Mouse (Mus musculus): Measurements from ENCODE around the gene Olfr52. TPM values are rescaled to one million over a fixed set of nuclear protein-coding genes. Genes with fewer than 3 reads are reported as not detected.
"Not testable (repeated sequence)": the region's sequence is repeated elsewhere in the genome, so short reads cannot be mapped to it uniquely, and the experiment has no call there.

Olfr52 gene
- polyA plus RNA-seq (2012; rRNA removed): not detected in 2 replicates

DNA sequence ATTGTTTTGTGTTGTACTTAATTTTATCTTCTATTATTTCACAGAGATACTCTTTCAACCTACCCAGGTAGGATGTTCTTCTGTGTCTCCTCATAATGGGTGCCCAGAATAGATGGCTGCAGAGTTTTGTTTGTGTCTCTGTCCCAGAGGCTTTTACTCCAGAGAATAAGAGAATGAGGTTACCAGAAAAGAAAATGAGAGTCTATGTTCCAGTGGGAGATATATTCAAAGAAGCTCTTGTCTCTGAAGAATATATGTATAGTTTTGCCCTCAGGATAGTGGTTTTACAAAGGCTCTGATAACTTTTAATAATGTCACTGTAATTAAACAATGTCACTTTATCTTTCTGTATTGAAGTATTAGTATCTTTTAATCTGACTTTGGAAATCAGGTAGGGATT lies at the start of gene Olfr52:
Gene Olfr52, minus strand, starts transcription at position 101 of the 400 bp plus-strand sequence.
- no peak for DNase-seq (ENCODE audit: low spot score)

DNA sequence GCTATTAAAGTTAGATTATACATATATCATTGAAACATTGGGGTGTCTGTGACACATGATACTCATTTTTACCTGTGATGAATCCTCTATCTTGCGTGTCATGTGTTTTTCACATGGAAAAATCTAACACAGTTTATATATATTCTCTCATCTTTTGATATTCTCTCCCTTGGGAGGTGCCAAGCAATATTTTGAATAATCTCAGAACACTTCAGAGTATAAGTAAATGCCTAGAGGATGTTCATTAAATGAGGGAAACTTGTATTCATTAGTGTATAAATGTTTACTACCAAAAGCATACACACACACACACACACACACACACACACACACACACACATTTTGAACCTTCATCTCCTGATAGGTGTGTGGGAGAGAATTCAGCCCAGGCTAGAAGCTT lies 45.8 kb upstream of the Olfr52 start, which contains the start of gene Olfr1047:
Gene Olfr1047, minus strand, starts transcription at position 101 of the 400 bp plus-strand sequence.
- no peak for DNase-seq (ENCODE audit: low spot score)

DNA sequence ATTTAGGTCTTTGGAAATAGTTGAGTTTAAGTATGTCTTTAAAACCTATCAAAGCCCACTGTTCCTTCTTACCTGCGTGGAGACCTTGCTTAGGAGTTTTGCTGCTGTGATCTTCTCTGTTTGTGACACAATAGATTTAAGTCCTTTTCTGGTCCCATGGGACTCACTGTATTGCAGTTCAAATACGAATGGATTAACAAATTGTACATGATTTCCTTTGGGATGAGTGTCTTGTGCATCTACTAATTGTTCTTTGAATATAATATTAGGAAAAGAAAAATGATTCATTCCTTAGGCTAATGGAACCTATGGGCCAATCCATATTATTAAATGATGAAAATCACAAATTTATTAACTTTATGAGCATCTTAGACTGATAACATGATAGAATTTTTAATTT lies 33.7 kb upstream of the Olfr52 start, which contains the start of gene Olfr1046:
Gene Olfr1046, minus strand, starts transcription at position 101 of the 400 bp plus-strand sequence.
- no peak for DNase-seq (ENCODE audit: low spot score)

DNA sequence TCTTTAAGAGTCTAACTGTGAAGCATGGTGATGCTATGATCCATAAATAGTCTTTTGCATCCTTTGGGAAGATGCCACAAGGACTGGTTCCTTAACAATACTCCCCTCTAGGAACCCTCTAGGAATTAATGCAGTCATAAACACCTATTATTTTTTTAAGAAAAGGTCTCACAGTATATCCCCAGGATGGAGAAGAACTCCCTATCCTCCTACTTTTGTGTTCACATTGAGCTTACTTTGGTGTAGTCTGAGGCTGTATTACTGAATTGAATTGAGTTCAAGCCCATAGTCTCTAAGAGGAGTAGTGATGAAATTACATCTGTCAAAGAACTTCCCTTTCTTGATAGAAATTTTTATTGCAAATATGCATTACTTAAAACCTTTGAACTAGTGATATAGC lies 17.4 kb upstream of the Olfr52 start, which contains the start of gene Olfr1045:
Gene Olfr1045, minus strand, starts transcription at position 101 of the 400 bp plus-strand sequence.
- no peak for DNase-seq (ENCODE audit: low spot score)

DNA sequence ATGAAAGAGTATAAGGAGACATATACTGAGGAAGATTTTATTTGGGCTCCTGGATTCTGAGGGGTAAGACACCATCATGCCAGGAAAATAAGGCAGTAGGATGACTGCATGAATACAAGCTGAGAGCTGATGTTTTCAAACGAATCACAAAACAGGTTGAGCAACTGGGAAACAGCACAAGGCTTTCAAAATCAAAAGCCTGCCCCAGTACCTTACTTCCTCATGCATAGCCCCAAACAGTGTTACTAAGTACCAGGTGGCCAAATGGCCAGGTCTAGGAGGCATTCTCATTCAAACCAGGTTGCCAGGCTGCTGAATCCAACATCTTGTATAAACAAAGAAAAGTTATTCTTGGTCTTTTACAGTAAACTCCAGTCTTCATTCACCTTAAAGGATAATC lies 10.4 kb upstream of the Olfr52 start:
- no peak for DNase-seq (ENCODE audit: low spot score)

DNA sequence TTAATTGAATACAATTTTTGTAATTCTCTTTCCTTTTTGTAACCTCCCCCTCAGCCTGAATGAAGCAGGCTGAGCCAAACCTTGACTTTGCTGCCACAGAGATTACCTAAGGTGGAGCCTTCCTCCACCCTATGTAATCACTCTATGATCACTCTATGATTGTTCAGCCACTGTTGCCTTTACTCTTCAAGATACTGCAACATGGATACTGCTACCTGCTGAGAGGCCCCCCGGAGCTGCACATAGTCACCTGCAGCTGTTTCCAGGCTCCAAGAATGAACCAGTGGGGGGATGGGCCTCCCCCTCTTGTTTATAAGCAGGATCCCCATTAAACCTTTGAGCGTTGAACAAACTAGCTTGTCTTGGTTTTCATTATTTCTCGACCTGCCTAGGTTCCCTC lies 5.5 kb downstream of the Olfr52 start:
- DNase-seq (ENCODE audit: low spot score): no peak

DNA sequence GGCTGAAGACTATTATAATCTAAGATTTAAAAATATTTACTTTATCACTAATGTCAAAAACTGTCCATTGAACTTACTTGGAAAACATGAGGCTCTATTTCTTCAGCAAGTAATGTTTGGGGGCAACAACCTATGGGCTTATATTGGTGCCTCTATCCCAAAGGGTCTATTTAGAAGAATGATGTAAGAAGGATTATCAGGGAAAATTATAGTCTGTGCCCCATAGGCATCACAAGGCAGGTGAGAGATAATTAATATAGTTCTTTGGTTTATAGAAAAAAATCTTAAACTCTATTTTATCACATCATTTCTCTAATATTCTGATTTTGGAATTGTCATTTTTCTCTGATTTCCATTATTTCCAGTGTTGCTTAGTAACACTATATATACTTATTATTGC lies 7.8 kb downstream of the Olfr52 start, which contains the start of gene Olfr1044:
Gene Olfr1044, minus strand, starts transcription at position 101 of the 400 bp plus-strand sequence.
- DNase-seq (ENCODE audit: low spot score): no peak

DNA sequence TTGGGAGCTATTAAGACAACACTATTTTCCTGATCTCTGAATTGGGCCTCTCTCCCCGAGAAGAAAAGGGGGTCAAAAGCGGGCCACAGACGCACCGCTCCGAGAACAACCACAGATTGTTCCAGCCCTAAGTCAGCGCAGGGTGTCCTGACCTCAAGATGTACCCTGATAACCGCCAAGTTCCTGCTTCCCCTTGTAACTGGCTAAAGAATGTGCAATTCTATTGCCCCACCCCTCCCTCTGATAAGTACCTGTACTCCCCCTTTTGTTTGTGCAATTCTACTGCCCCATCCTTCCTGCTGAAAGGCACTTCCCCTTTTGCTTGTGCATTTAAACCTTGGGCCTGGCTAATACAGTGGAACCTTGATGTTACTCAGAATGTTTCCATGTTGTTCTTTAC lies 10.1 kb downstream of the Olfr52 start:
- not testable (repeated sequence) for DNase-seq (ENCODE audit: low spot score)

DNA sequence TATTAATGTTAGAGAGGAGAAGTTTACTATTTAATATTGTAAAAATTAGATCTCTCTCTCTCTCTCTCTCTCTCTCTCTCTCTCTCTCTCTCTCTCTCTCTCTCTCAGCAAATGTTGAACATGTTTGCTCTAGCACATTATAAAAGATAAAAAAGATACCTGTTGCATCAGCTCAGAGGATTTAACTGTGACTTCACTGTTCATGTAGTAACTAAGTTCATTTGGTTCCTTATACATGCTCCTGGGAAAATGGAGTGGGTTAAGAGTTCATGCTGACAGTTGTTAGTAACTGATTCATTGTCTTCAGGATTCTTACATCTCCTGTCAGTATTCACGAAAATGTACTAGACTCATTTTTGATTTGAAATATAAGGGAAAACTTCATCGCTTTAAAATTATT lies 18.1 kb downstream of the Olfr52 start, which contains the start of gene Olfr1043:
Gene Olfr1043, minus strand, starts transcription at position 101 of the 400 bp plus-strand sequence.
- no peak for DNase-seq (ENCODE audit: low spot score)

DNA sequence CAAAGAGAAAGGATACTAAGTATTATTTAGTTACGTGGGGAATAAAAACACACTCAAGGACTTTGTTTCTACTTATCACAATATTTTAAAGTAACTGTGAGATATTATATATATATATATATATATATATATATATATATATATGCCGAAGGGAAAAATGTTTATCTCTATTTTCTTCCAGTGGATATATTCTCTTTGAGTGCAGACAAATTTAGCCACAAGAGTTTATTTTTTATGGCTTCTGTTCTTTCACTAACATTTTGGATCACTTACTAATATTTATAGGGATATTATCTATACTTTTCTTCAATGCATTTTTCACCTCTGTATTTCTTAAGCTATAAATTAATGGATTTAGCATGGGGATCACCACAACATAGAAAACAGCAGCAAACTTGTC lies 23.7 kb downstream of the Olfr52 start, which contains the start of gene Olfr1042:
Gene Olfr1042, minus strand, starts transcription at position 101 of the 400 bp plus-strand sequence.
- DNase-seq (ENCODE audit: low spot score): no peak

DNA sequence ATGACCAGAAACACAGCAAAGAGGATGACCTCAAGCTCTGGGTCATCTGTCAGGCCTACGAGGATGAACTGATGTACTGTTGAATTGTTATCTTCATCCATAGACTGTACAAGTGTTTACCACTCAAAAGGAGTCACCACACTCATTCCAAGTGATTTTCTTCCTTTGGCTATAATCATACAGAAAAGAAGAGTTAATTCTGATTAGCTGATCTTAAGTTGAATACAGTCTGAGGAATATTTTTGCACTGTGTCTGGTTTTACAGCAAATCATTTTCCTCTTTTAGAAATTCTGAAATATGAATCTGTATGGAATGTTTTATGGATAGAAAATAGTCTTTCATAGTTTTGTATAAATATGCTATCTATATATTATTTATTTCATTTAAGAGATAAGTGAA lies 38.9 kb downstream of the Olfr52 start, which contains the start of gene Olfr1040:
Gene Olfr1040, minus strand, starts transcription at position 101 of the 400 bp plus-strand sequence.
- no peak for DNase-seq (ENCODE audit: low spot score)

DNA sequence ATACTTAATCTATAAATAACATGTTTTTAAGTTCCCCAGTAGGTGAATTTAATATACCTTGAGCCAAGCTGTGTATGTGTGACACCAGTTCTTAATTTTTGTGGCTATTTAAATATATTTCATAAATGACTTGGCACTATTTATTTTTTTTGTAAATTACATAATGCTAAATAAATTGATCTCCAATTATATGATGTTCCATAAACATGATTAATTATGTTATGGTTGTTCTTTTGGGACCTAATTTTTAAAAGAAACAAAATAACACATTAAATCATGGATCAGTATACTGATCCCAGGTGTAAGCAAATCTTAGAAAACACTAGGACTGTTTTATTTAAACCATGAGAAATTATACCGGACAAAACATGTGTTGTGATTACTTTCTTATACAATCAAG lies 49.7 kb downstream of the Olfr52 start, which contains the start of gene Olfr1039:
Gene Olfr1039, minus strand, starts transcription at position 101 of the 400 bp plus-strand sequence.
- DNase-seq (ENCODE audit: low spot score): no peak

Other genes starting within 250 kb of the Olfr52 start
- gene Olfr1028, start 235.2 kb downstream of the Olfr52 start, polyA plus RNA-seq (2012; rRNA removed): not detected in 2 replicates
- 0.04 TPM in 1 of 2 replicates, not detected in the other for gene Olfr1029, start 211.8 kb downstream of the Olfr52 start, polyA plus RNA-seq (2012; rRNA removed)
- gene Olfr1030, start 206.4 kb downstream of the Olfr52 start, polyA plus RNA-seq (2012; rRNA removed): not detected in 2 replicates
- gene Olfr1031, start 195.4 kb downstream of the Olfr52 start, polyA plus RNA-seq (2012; rRNA removed): not detected in 2 replicates
- gene Olfr1032, start 180.1 kb downstream of the Olfr52 start, polyA plus RNA-seq (2012; rRNA removed): not detected in 2 replicates
- gene Olfr1033, start 165.1 kb downstream of the Olfr52 start, polyA plus RNA-seq (2012; rRNA removed): 3.9 and 4.5 TPM in 2 replicates
- gene Olfr1034, start 139.8 kb downstream of the Olfr52 start, polyA plus RNA-seq (2012; rRNA removed): 0.68 and 0.85 TPM in 2 replicates
- gene Olfr1036, start 111.7 kb downstream of the Olfr52 start, polyA plus RNA-seq (2012; rRNA removed): not detected in 2 replicates
- gene Olfr1037, start 98.3 kb downstream of the Olfr52 start, polyA plus RNA-seq (2012; rRNA removed): not detected in 2 replicates
- not detected in 2 replicates for gene Olfr1039, start 49.8 kb downstream of the Olfr52 start, polyA plus RNA-seq (2012; rRNA removed)
- not detected in 2 replicates for gene Olfr1040, start 39.0 kb downstream of the Olfr52 start, polyA plus RNA-seq (2012; rRNA removed)
- gene Olfr1042, start 23.8 kb downstream of the Olfr52 start, polyA plus RNA-seq (2012; rRNA removed): not detected in 2 replicates
- gene Olfr1043, start 18.2 kb downstream of the Olfr52 start, polyA plus RNA-seq (2012; rRNA removed): not detected in 2 replicates
- not detected in 2 replicates for gene Olfr1044, start 7.9 kb downstream of the Olfr52 start, polyA plus RNA-seq (2012; rRNA removed)
- not detected in 2 replicates for gene Olfr1045, start 17.3 kb upstream of the Olfr52 start, polyA plus RNA-seq (2012; rRNA removed)
- not detected in 2 replicates for gene Olfr1046, start 33.6 kb upstream of the Olfr52 start, polyA plus RNA-seq (2012; rRNA removed)
- not detected in 2 replicates for gene Olfr1047, start 45.7 kb upstream of the Olfr52 start, polyA plus RNA-seq (2012; rRNA removed)
- not detected in 2 replicates for gene Olfr1048, start 54.6 kb upstream of the Olfr52 start, polyA plus RNA-seq (2012; rRNA removed)
- not detected in 2 replicates for gene Olfr1049, start 72.6 kb upstream of the Olfr52 start, polyA plus RNA-seq (2012; rRNA removed)
- gene Olfr1051, start 93.4 kb upstream of the Olfr52 start, polyA plus RNA-seq (2012; rRNA removed): not detected in 2 replicates
- gene Olfr1052, start 106.8 kb upstream of the Olfr52 start, polyA plus RNA-seq (2012; rRNA removed): not detected in 2 replicates
- gene Olfr1053, start 129.6 kb upstream of the Olfr52 start, polyA plus RNA-seq (2012; rRNA removed): not detected in 2 replicates
- not detected in 2 replicates for gene Olfr1054, start 149.8 kb upstream of the Olfr52 start, polyA plus RNA-seq (2012; rRNA removed)
- gene Olfr1055, start 164.6 kb upstream of the Olfr52 start, polyA plus RNA-seq (2012; rRNA removed): not detected in 2 replicates
- not detected in 2 replicates for gene Olfr1056, start 176.8 kb upstream of the Olfr52 start, polyA plus RNA-seq (2012; rRNA removed)
- not detected in 2 replicates for gene Olfr1057, start 192.7 kb upstream of the Olfr52 start, polyA plus RNA-seq (2012; rRNA removed)
- gene Olfr1058, start 202.9 kb upstream of the Olfr52 start, polyA plus RNA-seq (2012; rRNA removed): not detected in 2 replicates
- not detected in 2 replicates for gene Olfr1061, start 228.4 kb upstream of the Olfr52 start, polyA plus RNA-seq (2012; rRNA removed)
- gene Olfr1062, start 241.1 kb upstream of the Olfr52 start, polyA plus RNA-seq (2012; rRNA removed): not detected in 2 replicates